Mouse (Mus musculus): Measurements from ENCODE around the gene Morn2. TPM values are rescaled to one million over a fixed set of nuclear protein-coding genes. Genes with fewer than 3 reads are reported as not detected.

The Morn2 gene
- polyA plus RNA-seq, 1 experiment from 2014 or later: 21.1 TPM

- Histone ChIP-seq H3K36me3 (ENCODE audit: control insufficient read depth, insufficient read depth, low read length) (no peaks in the 10 kb centered on the region), H3K9me3 (ENCODE audit: control insufficient read depth, low read length) (no peaks in the 10 kb centered on the region), H3K4me2 (ENCODE audit: low read depth, low read length) (no peak overlapping the region), H3K9ac (ENCODE audit: low read depth, low read length) (no peak overlapping the region), H3K27me3 (replicated peaks; ENCODE audit: control insufficient read depth, insufficient read depth, low read length) (no peaks in the 10 kb centered on the region), H3K4me3 (ENCODE audit: low read length) (no peak overlapping the region), H3K4me1 (ENCODE audit: control insufficient read depth, insufficient read depth, low read length) (no peaks in the 10 kb centered on the region), H3K27ac (ENCODE audit: low read length) (no peak overlapping the region)
- no peak for ATAC-seq
- 64% methylated on average over 11 of the region's 11 CpGs for WGBS
These were observed 56.7 kb downstream of the Morn2 start for GRCm38 (mm10) chr17:80346591-80347125.

Other genes starting within 250 kb of the Morn2 start
- 34.8 and 37.3 TPM in 2 replicates for gene Hnrnpll, start 227.9 kb upstream of the Morn2 start, polyA plus RNA-seq (2015; fragmentation: Nextera tagmentation; extraction: Ambion mirVana)
- 101 and 113 TPM in 2 replicates for gene Galm, start 162.7 kb upstream of the Morn2 start, polyA plus RNA-seq (2015; fragmentation: Nextera tagmentation; extraction: Ambion mirVana)
- gene Srsf7, start 82.9 kb upstream of the Morn2 start, polyA plus RNA-seq (2015; fragmentation: Nextera tagmentation; extraction: Ambion mirVana): 415 and 476 TPM in 2 replicates
- gene Ttc39d, start 82.7 kb upstream of the Morn2 start, polyA plus RNA-seq (2015; fragmentation: Nextera tagmentation; extraction: Ambion mirVana): 0.07 TPM in 1 of 2 replicates, not detected in the other
- gene Gemin6, start 65.8 kb upstream of the Morn2 start, polyA plus RNA-seq (2015; fragmentation: Nextera tagmentation; extraction: Ambion mirVana): 38.5 and 44.4 TPM in 2 replicates
- 10.0 and 10.3 TPM in 2 replicates for gene Dhx57, start 273 bp downstream of the Morn2 start, polyA plus RNA-seq (2015; fragmentation: Nextera tagmentation; extraction: Ambion mirVana)
- 0.33 and 0.94 TPM in 2 replicates for gene Arhgef33, start 17.2 kb downstream of the Morn2 start, polyA plus RNA-seq (2015; fragmentation: Nextera tagmentation; extraction: Ambion mirVana)
- 1.3 TPM in 1 of 2 replicates, not detected in the other for gene Gm10190, start 83.3 kb downstream of the Morn2 start, polyA plus RNA-seq (2015; fragmentation: Nextera tagmentation; extraction: Ambion mirVana)
- 2.7 TPM in 2 replicates for gene Sos1, start 190.2 kb downstream of the Morn2 start, polyA plus RNA-seq (2015; fragmentation: Nextera tagmentation; extraction: Ambion mirVana)

Measured in intestine, embryonic 16.5 days (tissue).